In the genomic region with DNA sequence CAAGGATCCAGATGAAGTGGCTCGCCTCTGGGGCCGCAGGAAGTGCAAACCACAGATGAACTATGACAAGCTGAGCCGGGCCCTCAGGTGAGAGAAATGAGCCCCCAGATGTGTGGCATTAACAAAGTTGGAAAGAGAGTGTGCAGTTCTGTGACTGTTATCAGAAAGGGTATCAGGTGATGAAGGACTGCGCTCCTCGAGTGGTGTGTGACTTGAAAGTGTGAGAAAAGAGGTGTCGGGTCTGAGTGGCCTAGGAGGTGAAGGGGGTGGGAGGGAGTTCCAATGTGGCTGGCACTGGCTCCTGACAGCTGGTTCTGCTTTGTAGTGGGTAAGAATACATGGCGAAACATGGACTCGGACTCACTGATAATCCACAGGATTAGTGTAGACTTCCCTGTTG, we compare ENCODE assay signal across 26 mouse cellular contexts. TPM values are rescaled to one million over a fixed set of nuclear protein-coding genes. Genes with fewer than 3 reads are reported as not detected.
DNase-seq lines count a peak whose midpoint lies in the region; ATAC-seq and TF ChIP-seq lines count a peak whose summit lies in the region.
"Had no signal": no experiment of that assay in that cellular context is flagged by ENCODE, and none has a peak within 500 bp of the region (broad histone marks: within the 10 kb centered on the region; RNA-seq: fewer than 3 reads in every experiment).

No protein-coding gene starts in this region.

- intact Hi-C loops in heart, postnatal 36 days (cut with DNase I), result no loop called here

- no peaks in the 10 kb centered on the region for H3K9me3 ChIP-seq in heart, embryonic 15.5 days (replicated peaks)
- H3K9me3 ChIP-seq in lung, postnatal 0 days (ENCODE audit: low read length), result no peaks in the 10 kb centered on the region
- H3K9me3 ChIP-seq: embryonic facial prominence, embryonic 13.5 days; forebrain, embryonic 13.5 days; hindbrain, embryonic 13.5 days; midbrain, embryonic 15.5 days; neural tube, embryonic 13.5 days had no signal

- 45% methylated on average over 8 of the region's 8 CpGs for WGBS in heart, embryonic 15.5 days
- 46% methylated on average over 7 of the region's 8 CpGs for WGBS in lung, postnatal 0 days

- TF ChIP-seq CTCF in lung, postnatal 0 days (IDR thresholded peaks at IDR 0.05), result no peak

- H3K4me1 ChIP-seq in heart, embryonic 15.5 days (replicated peaks), result peaks cover 29% of the 10 kb centered on the region
- no peaks in the 10 kb centered on the region; the same call in 1 of the 2 replicates for H3K4me1 ChIP-seq in lung, postnatal 0 days (ENCODE audit: insufficient read depth, low read depth, low read length)

- H3K4me2 ChIP-seq in heart, embryonic 15.5 days, result 0 out of 2 replicates have a peak overlapping the region, but pooled peaks have one; percentile 80
- no peak overlapping the region for H3K4me2 ChIP-seq in lung, postnatal 0 days (replicated peaks; ENCODE audit: low read depth, low read length)
- H3K4me2 ChIP-seq: forebrain, embryonic 13.5 days; hindbrain, embryonic 13.5 days; liver, embryonic 11.5 days; midbrain, embryonic 15.5 days; neural tube, embryonic 13.5 days had no signal

- no peak overlapping the region for H3K4me3 ChIP-seq in heart, embryonic 15.5 days
- H3K4me3 ChIP-seq in lung, postnatal 0 days (ENCODE audit: low read depth, low read length), result no peak overlapping the region
- H3K4me3 ChIP-seq: embryonic facial prominence, embryonic 13.5 days; erythroblast, embryonic 14.5 days; forebrain, embryonic 13.5 days; heart, adult 2 months; hindbrain, embryonic 13.5 days; layer of hippocampus, adult 2 months; midbrain, embryonic 15.5 days; neural tube, embryonic 13.5 days had no signal

- H3K27ac ChIP-seq in heart, embryonic 15.5 days, result no peak overlapping the region; the same call in 1 of the 2 replicates
- no peak overlapping the region for H3K27ac ChIP-seq in lung, postnatal 0 days (ENCODE audit: low read length)
- H3K27ac ChIP-seq: embryonic facial prominence, embryonic 13.5 days; forebrain, embryonic 13.5 days; heart, adult 2 months; hindbrain, embryonic 13.5 days; layer of hippocampus, adult 2 months; midbrain, embryonic 15.5 days; neural tube, embryonic 13.5 days had no signal

- ATAC-seq in heart, embryonic 15.5 days (replicated peaks; ENCODE audit: insufficient number of reproducible peaks, insufficient read depth, low FRiP score, low read depth), result no peak
- no peak for ATAC-seq in lung, postnatal 0 days
- peak; percentile 3 for ATAC-seq in activated CD4-positive, CD25-positive, alpha-beta regulatory T cell, adult 4 months
- ATAC-seq: forebrain, embryonic 13.5 days; liver, postnatal 0 days; midbrain, embryonic 15.5 days had no signal

- peaks cover 46% of the 10 kb centered on the region for H3K36me3 ChIP-seq in heart, embryonic 15.5 days
- peaks cover 23% of the 10 kb centered on the region; the same call in 1 of the 2 replicates for H3K36me3 ChIP-seq in lung, postnatal 0 days (ENCODE audit: insufficient read depth, low read length)

- no peak for DNase-seq in heart, postnatal 36 days
- peak; percentile 18 for DNase-seq in lung, postnatal 0 days (ENCODE audit: low spot score)
- DNase-seq in lung, postnatal 25 days (ENCODE audit: low spot score), result no peak
- peak; percentile 59 for DNase-seq in CD4-positive helper T cell, adult 2 months (ENCODE audit: low read depth, low spot score)
- DNase-seq in right cerebral cortex, postnatal 36 days (ENCODE audit: low spot score in 2 of 2), result no peak
- DNase-seq in embryo, embryonic 9.5 days (ENCODE audit: extremely low spot score), result no peak
- DNase-seq: adrenal gland, postnatal 10 days; cerebellum, adult 2 months; cerebellum, postnatal 25 days; gastrocnemius, postnatal 36 days; heart, adult 2 months; heart, postnatal 14 days; kidney, adult 2 months; kidney, postnatal 14 days; liver, postnatal 0 days; right cerebral cortex, adult 18-20 months had no signal

- no peak for TF ChIP-seq EP300 in lung, postnatal 0 days (IDR thresholded peaks at IDR 0.05)

- no peak overlapping the region for H3K9ac ChIP-seq in heart, embryonic 15.5 days
- H3K9ac ChIP-seq in lung, postnatal 0 days (replicated peaks; ENCODE audit: low read depth), result no peak overlapping the region
- H3K9ac ChIP-seq: embryonic facial prominence, embryonic 13.5 days; forebrain, embryonic 13.5 days; hindbrain, embryonic 13.5 days; liver, postnatal 0 days; midbrain, embryonic 15.5 days; neural tube, embryonic 13.5 days had no signal

- H3K27me3 ChIP-seq in heart, embryonic 15.5 days, result no peaks in the 10 kb centered on the region
- H3K27me3 ChIP-seq in lung, postnatal 0 days (replicated peaks; ENCODE audit: insufficient read depth, low read length), result no peaks in the 10 kb centered on the region
- H3K27me3 ChIP-seq: embryonic facial prominence, embryonic 13.5 days; forebrain, embryonic 13.5 days; hindbrain, embryonic 13.5 days; midbrain, embryonic 15.5 days had no signal

RNA-seq across cellular contexts. Expression of a gene that starts 2.8 kb away (rescaled TPM):
- polyA plus RNA-seq in heart, embryonic 15.5 days (2015; fragmentation: Nextera tagmentation; extraction: Ambion mirVana), result 9.6 and 12.5 TPM in 2 replicates
- total RNA-seq in heart, postnatal 36 days (2021), result 10 to 100 TPM; 19.2 to 20.0 TPM
- polyA plus RNA-seq in lung, postnatal 0 days (2015; fragmentation: Nextera tagmentation; extraction: Ambion mirVana), result 13.8 and 15.6 TPM in 2 replicates
- 10 to 100 TPM; 17.7 to 23.4 TPM for polyA plus RNA-seq in activated CD4-positive, CD25-positive, alpha-beta regulatory T cell, adult 4 months (2017; shearing (Covaris generic))

Comparison
In these comparisons a context has a peak if more than half of its experiments do, and no peak if none do; other contexts are left out.
1. DNase-seq: peak in lung, postnatal 0 days (single experiment) and CD4-positive helper T cell, adult 2 months (single experiment); none in heart, postnatal 36 days (0 of 2), lung, postnatal 25 days (single experiment), right cerebral cortex, postnatal 36 days (0 of 2) and embryo, embryonic 9.5 days (single experiment).